Mouse (Mus musculus) hindbrain, embryonic 16.5 days (tissue): ENCODE results near the gene 2010111I01Rik. TPM values are rescaled to one million over a fixed set of nuclear protein-coding genes. Genes with fewer than 3 reads are reported as not detected.

Experiments
- ATAC-seq: fragments of 200-750 bp; cut with Nextera tagmentation; 2 replicates; pipeline ENCODE4 v1.8.0; 2017; ENCODE audit warnings: moderate TSS enrichment, moderate library complexity
- H3K27ac ChIP-seq: fragments of 300-500 bp; sonication (generic); 2 replicates; pipeline ENCODE4 v1.5.1; 2014; ENCODE audit warnings: low read depth, mild to moderate bottlenecking, control low read depth, low read length, moderate library complexity
- H3K27me3 ChIP-seq: fragments of 300-500 bp; sonication (generic); replicated peaks from 2 replicates; pipeline ENCODE4 v1.6.1; 2014; ENCODE audit warnings: low read length; ENCODE audit not compliant: control insufficient read depth, insufficient read depth
- H3K36me3 ChIP-seq: fragments of 300-500 bp; sonication (generic); 2 replicates; pipeline ENCODE4 v1.6.1; 2014; ENCODE audit warnings: mild to moderate bottlenecking, low read length, moderate library complexity, mixed read lengths; ENCODE audit not compliant: control insufficient read depth, insufficient read depth
- H3K4me1 ChIP-seq: fragments of 300-500 bp; sonication (generic); 2 replicates; pipeline ENCODE4 v1.6.1; 2014; ENCODE audit warnings: low read depth, low read length; ENCODE audit not compliant: control insufficient read depth, insufficient read depth
- H3K4me2 ChIP-seq: fragments of 300-500 bp; sonication (generic); 2 replicates; pipeline ENCODE4 v1.6.1; 2014; ENCODE audit warnings: mild to moderate bottlenecking, low read length, control low read depth, moderate library complexity
- H3K4me3 ChIP-seq: fragments of 300-500 bp; sonication (generic); 2 replicates; pipeline ENCODE4 v1.5.1; 2014; ENCODE audit warnings: mild to moderate bottlenecking, low read length, control low read depth, moderate library complexity
- H3K9ac ChIP-seq: fragments of 300-500 bp; sonication (generic); 2 replicates; pipeline ENCODE4 v1.6.1; 2014; ENCODE audit warnings: low read depth, mild to moderate bottlenecking, control low read depth, low read length, moderate library complexity
- H3K9me3 ChIP-seq: fragments of 300-500 bp; sonication (generic); 2 replicates; pipeline ENCODE4 v1.6.1; 2014; ENCODE audit warnings: mild to moderate bottlenecking, low read length, moderate library complexity; ENCODE audit not compliant: control insufficient read depth
- WGBS: fragments of 180-500 bp; shearing (Covaris S2); extraction: QIAGEN DNeasy Blood & Tissue Kit; methylation state at CpG from one replicate; pipeline ENCODE4 v1.1.7; 2014; 5-methylcytosine and 5-hydroxymethylcytosine counted together
- microRNA counts: library from miRNA; unstranded; fragments of <30 nt; microRNA quantifications from one replicate; lab custom pipeline; 2016
- microRNA-seq: library from miRNA; unstranded; fragments of <30 nt; microRNA quantifications from one replicate; pipeline ENCODE4, GENCODE M21; 2017
- polyA plus RNA-seq: library from polyadenylated mRNA; unstranded; fragments of >200 nt; fragmentation: Nextera tagmentation; extraction: Ambion mirVana; gene quantifications from 2 replicates; pipeline ENCODE4 v1.2.1, GENCODE M21; 2015

Gene 2010111I01Rik
- polyA plus RNA-seq, 1 experiment from 2014 or later: 28.6 TPM

GRCm38 (mm10) chr13:63373460-63374166 is 408.9 kb downstream of the 2010111I01Rik start:
- no peak for ATAC-seq

More at GRCm38 (mm10) chr13:63373460-63374166, 408.9 kb downstream of the 2010111I01Rik start:
- H3K9ac ChIP-seq: no peak overlapping the region
- H3K4me1 ChIP-seq: no peaks in the 10 kb centered on the region
- H3K27me3 ChIP-seq: no peaks in the 10 kb centered on the region
- no peak overlapping the region for H3K4me2 ChIP-seq
- no peaks in the 10 kb centered on the region for H3K36me3 ChIP-seq
- WGBS: 91% methylated on average over 7 of the region's 7 CpGs
- H3K4me3 ChIP-seq: no peak overlapping the region
- no peak overlapping the region for H3K27ac ChIP-seq
- H3K9me3 ChIP-seq: no peaks in the 10 kb centered on the region

MicroRNAs within 50 kb of the gene (microRNA counts, 519-probe panel; counts per million panel counts)
- microRNA mmu-miR-23b (lab: Ali Mortazavi, UCI): 2,832 counts per million, percentile 76 among the panel's probes with 10 or more counts
- microRNA mmu-miR-24 (lab: Ali Mortazavi, UCI): 2,395 counts per million, percentile 59 among the panel's probes with 10 or more counts
- microRNA mmu-miR-27b (lab: Ali Mortazavi, UCI): 2,312 counts per million, percentile 54 among the panel's probes with 10 or more counts

Small RNA genes within 50 kb of the gene (microRNA-seq; reads per million reads assigned to microRNA genes)
- 8,994 reads per million, percentile 95 among the genes with 10 or more reads in this experiment for gene Mir23b
- gene Mir24-1: not detected
- 771 reads per million, percentile 75 among the genes with 10 or more reads in this experiment for gene Mir27b
- gene Mir3074-1: not detected

Other genes with a start within 250 kb of the 2010111I01Rik start
- gene Platr25, start 204.2 kb upstream of the 2010111I01Rik start, polyA plus RNA-seq: 29.9 and 31.2 TPM in 2 replicates
- 9.9 and 10.7 TPM in 2 replicates for gene Gm5141, start 179.1 kb upstream of the 2010111I01Rik start, polyA plus RNA-seq
- 0.89 and 0.95 TPM in 2 replicates for gene Fbp2, start 106.5 kb upstream of the 2010111I01Rik start, polyA plus RNA-seq
- gene Fbp1, start 76.6 kb upstream of the 2010111I01Rik start, polyA plus RNA-seq: 0.55 and 0.68 TPM in 2 replicates